ENCODE assay signal across 9 mouse cellular contexts in the genomic region with DNA sequence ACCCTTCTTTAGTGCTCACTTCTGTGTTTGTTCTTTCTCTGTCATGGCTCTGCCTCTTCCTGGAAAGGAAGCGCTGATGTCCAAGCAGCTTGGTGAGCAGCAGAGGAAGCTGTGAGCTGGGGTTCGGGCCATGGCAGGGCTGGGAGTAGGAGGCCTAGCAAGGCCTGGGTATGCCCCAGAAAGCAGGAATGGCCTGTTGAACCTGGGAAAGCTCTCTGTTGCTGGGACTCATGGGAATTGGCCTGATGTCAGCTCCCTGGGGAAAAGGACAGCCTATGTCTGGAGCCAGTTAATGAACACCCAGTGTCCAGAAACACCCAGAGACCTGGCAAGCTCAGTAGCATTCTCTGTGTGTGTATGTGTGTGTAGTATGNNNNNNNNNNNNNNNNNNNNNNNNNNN. TPM values are rescaled to one million over a fixed set of nuclear protein-coding genes. Genes with fewer than 3 reads are reported as not detected.
DNase-seq lines count a peak whose midpoint lies in the region; ATAC-seq and TF ChIP-seq lines count a peak whose summit lies in the region.
"Had no signal": no experiment of that assay in that cellular context is flagged by ENCODE, and none has a peak within 500 bp of the region (broad histone marks: within the 10 kb centered on the region; RNA-seq: fewer than 3 reads in every experiment).

No protein-coding gene starts in this region.

- no peak for DNase-seq in forebrain, embryonic 10.5 days (ENCODE audit: extremely low spot score, low spot score)
- peak; percentile 58 for DNase-seq in liver, postnatal 0 days
- DNase-seq in frontal cortex, postnatal 14 days (ENCODE audit: low spot score in 2 of 2) = no peak
- DNase-seq in layer of hippocampus, postnatal 25 days (ENCODE audit: extremely low spot score in 1 of 2, low spot score in 1 of 2) = no peak
- no peak for DNase-seq in left cerebral cortex, postnatal 4 days

- H3K4me1 ChIP-seq in forebrain, embryonic 15.5 days = no peaks in the 10 kb centered on the region
- 0 out of 2 replicates have a peak, but pooled peaks cover 5% of the 10 kb centered on the region for H3K4me1 ChIP-seq in forebrain, embryonic 10.5 days
- peaks cover 18% of the 10 kb centered on the region for H3K4me1 ChIP-seq in brown adipose tissue, adult 24 weeks (ENCODE audit: control insufficient read depth, insufficient read depth, insufficient read length, low read length)
- no peaks in the 10 kb centered on the region for H3K4me1 ChIP-seq in intestine, embryonic 16.5 days (ENCODE audit: control insufficient read depth, insufficient read depth, low read length)
- peaks cover 35% of the 10 kb centered on the region for H3K4me1 ChIP-seq in liver, postnatal 0 days (ENCODE audit: insufficient read depth)

- H3K9me3 ChIP-seq in forebrain, embryonic 15.5 days = no peaks in the 10 kb centered on the region
- H3K9me3 ChIP-seq in forebrain, embryonic 10.5 days = no peaks in the 10 kb centered on the region
- H3K9me3 ChIP-seq in intestine, embryonic 16.5 days (ENCODE audit: control insufficient read depth, low read length) = no peaks in the 10 kb centered on the region
- no peaks in the 10 kb centered on the region for H3K9me3 ChIP-seq in liver, postnatal 0 days (ENCODE audit: low read length)

- H3K27me3 ChIP-seq in forebrain, embryonic 15.5 days = no peaks in the 10 kb centered on the region
- no peaks in the 10 kb centered on the region for H3K27me3 ChIP-seq in forebrain, embryonic 10.5 days (ENCODE audit: poor library complexity, severe bottlenecking)
- no peaks in the 10 kb centered on the region for H3K27me3 ChIP-seq in intestine, embryonic 16.5 days (replicated peaks; ENCODE audit: control insufficient read depth, insufficient read depth, low read length)
- no peaks in the 10 kb centered on the region for H3K27me3 ChIP-seq in liver, postnatal 0 days (ENCODE audit: insufficient read depth, low read length)

- ATAC-seq in forebrain, embryonic 15.5 days (replicated peaks) = 0 out of 2 replicates have a peak, but pooled peaks have one; percentile 43
- ATAC-seq in intestine, embryonic 16.5 days = peak; percentile 43; the same call in 1 of the 2 replicates
- ATAC-seq in liver, postnatal 0 days = peak; percentile 88

- H3K36me3 ChIP-seq in forebrain, embryonic 15.5 days = no peaks in the 10 kb centered on the region
- no peaks in the 10 kb centered on the region for H3K36me3 ChIP-seq in forebrain, embryonic 10.5 days (replicated peaks)
- H3K36me3 ChIP-seq in intestine, embryonic 16.5 days (ENCODE audit: control insufficient read depth, insufficient read depth, low read length) = no peaks in the 10 kb centered on the region
- H3K36me3 ChIP-seq in liver, postnatal 0 days (replicated peaks; ENCODE audit: insufficient read depth, low read length) = no peaks in the 10 kb centered on the region

- no peak overlapping the region for H3K4me2 ChIP-seq in forebrain, embryonic 15.5 days (replicated peaks)
- H3K4me2 ChIP-seq in intestine, embryonic 16.5 days (ENCODE audit: low read depth, low read length) = no peak overlapping the region
- peak overlapping the region; percentile 60 for H3K4me2 ChIP-seq in liver, postnatal 0 days (ENCODE audit: low read depth, low read length)

- no peak overlapping the region for H3K9ac ChIP-seq in forebrain, embryonic 15.5 days (replicated peaks)
- H3K9ac ChIP-seq in intestine, embryonic 16.5 days (ENCODE audit: low read depth, low read length) = 0 out of 2 replicates have a peak overlapping the region, but pooled peaks have one; percentile 10
- H3K9ac ChIP-seq in liver, postnatal 0 days (replicated peaks) = peak overlapping the region; percentile 67

- peak overlapping the region; percentile 25; the same call in 1 of the 2 replicates for H3K27ac ChIP-seq in forebrain, embryonic 15.5 days (replicated peaks)
- H3K27ac ChIP-seq in forebrain, embryonic 10.5 days = no peak overlapping the region
- peak overlapping the region; percentile 93 for H3K27ac ChIP-seq in brown adipose tissue, adult 24 weeks (replicated peaks; ENCODE audit: low read depth, low read length)
- H3K27ac ChIP-seq in intestine, embryonic 16.5 days (ENCODE audit: low read length) = 0 out of 2 replicates have a peak overlapping the region, but pooled peaks have one; percentile 24
- H3K27ac ChIP-seq in liver, postnatal 0 days (ENCODE audit: low read depth) = peak overlapping the region; percentile 88

- TF ChIP-seq CTCF in liver, postnatal 0 days (IDR thresholded peaks at IDR 0.05; ENCODE audit: low read depth) = no peak

- 100% methylated on average over 2 of the region's 2 CpGs for WGBS in forebrain, embryonic 15.5 days
- WGBS in forebrain, embryonic 10.5 days = 92% methylated on average over 2 of the region's 2 CpGs
- WGBS in intestine, embryonic 16.5 days = 94% methylated on average over 2 of the region's 2 CpGs
- 21% methylated on average over 2 of the region's 2 CpGs for WGBS in liver, postnatal 0 days (ENCODE audit: insufficient replicate concordance)

- TF ChIP-seq EP300 in liver, postnatal 0 days (IDR thresholded peaks at IDR 0.05; ENCODE audit: low read depth) = no peak

- H3K4me3 ChIP-seq in forebrain, embryonic 15.5 days = no peak overlapping the region
- H3K4me3 ChIP-seq in forebrain, embryonic 10.5 days = no peak overlapping the region
- peak overlapping the region; percentile 42 for H3K4me3 ChIP-seq in brown adipose tissue, adult 24 weeks (ENCODE audit: insufficient read depth, low read depth, low read length)
- H3K4me3 ChIP-seq in intestine, embryonic 16.5 days (ENCODE audit: low read length) = no peak overlapping the region
- peak overlapping the region; percentile 11; the same call in 1 of the 2 replicates for H3K4me3 ChIP-seq in liver, postnatal 0 days (ENCODE audit: low read depth, low read length)

- intact Hi-C loops in left cerebral cortex, postnatal 4 days (cut with DNase I) = no loop called here

RNA-seq across cellular contexts. Expression of a gene that starts 20.3 kb away (rescaled TPM):
- polyA plus RNA-seq in forebrain, embryonic 15.5 days (2015; fragmentation: Nextera tagmentation; extraction: Ambion mirVana) = 0.96 and 3.1 TPM in 2 replicates
- polyA plus RNA-seq in forebrain, embryonic 10.5 days (2016; fragmentation: Nextera tagmentation; extraction: Ambion mirVana) = 0.15 and 0.38 TPM in 2 replicates
- not detected in 2 replicates for polyA plus RNA-seq in brown adipose tissue, adult 24 weeks (2012; ENCODE audit: insufficient read depth, insufficient read length, missing spikeins)
- polyA plus RNA-seq in intestine, embryonic 16.5 days (2015; fragmentation: Nextera tagmentation; extraction: Ambion mirVana) = 0.31 and 0.42 TPM in 2 replicates
- polyA plus RNA-seq in liver, postnatal 0 days (2015; fragmentation: Nextera tagmentation; extraction: Ambion mirVana) = 0.09 and 0.12 TPM in 2 replicates
- total RNA-seq in layer of hippocampus, postnatal 25 days (2021) = under 1 TPM; 0.28 to 0.34 TPM
- under 1 TPM; 0.56 TPM for total RNA-seq in left cerebral cortex, postnatal 4 days (2021)
- total RNA-seq: common myeloid progenitor, adult 5-6 weeks had no signal

RNA-seq across cellular contexts. Expression of a gene that starts 50.3 kb away (rescaled TPM):
- 3.4 and 3.7 TPM in 2 replicates for polyA plus RNA-seq in forebrain, embryonic 15.5 days (2015; fragmentation: Nextera tagmentation; extraction: Ambion mirVana)
- 1.2 and 1.5 TPM in 2 replicates for polyA plus RNA-seq in forebrain, embryonic 10.5 days (2016; fragmentation: Nextera tagmentation; extraction: Ambion mirVana)
- polyA plus RNA-seq in brown adipose tissue, adult 24 weeks (2012; ENCODE audit: insufficient read depth, insufficient read length, missing spikeins) = 4.5 and 5.8 TPM in 2 replicates
- 1.8 TPM in 2 replicates for polyA plus RNA-seq in intestine, embryonic 16.5 days (2015; fragmentation: Nextera tagmentation; extraction: Ambion mirVana)
- polyA plus RNA-seq in liver, postnatal 0 days (2015; fragmentation: Nextera tagmentation; extraction: Ambion mirVana) = 4.3 and 7.0 TPM in 2 replicates
- total RNA-seq in layer of hippocampus, postnatal 25 days (2021) = 10 to 100 TPM; 34.5 to 35.5 TPM
- 10 to 100 TPM; 24.2 to 27.0 TPM for total RNA-seq in left cerebral cortex, postnatal 4 days (2021)

Comparison
In these comparisons a context has a peak if more than half of its experiments do, and no peak if none do; other contexts are left out.
1. H3K4me3 ChIP-seq: peak in brown adipose tissue, adult 24 weeks (single experiment) and liver, postnatal 0 days (single experiment); none in forebrain, embryonic 15.5 days (single experiment), forebrain, embryonic 10.5 days (single experiment) and intestine, embryonic 16.5 days (single experiment).
2. Peak in every context shown above with its lines, with median percentiles within 50 percentile points of each other: ATAC-seq.